Mouse (Mus musculus) right cerebral cortex, adult 2 months (tissue): ENCODE measurements around the gene Suz12.

Source experiments
- DNase-seq, 2 experiments: peaks; one replicate each; pipeline ENCODE4 v3.0.0; 2021 to 2022; ENCODE audit warnings: low spot score in 2 of 2

Suz12 gene

DNA sequence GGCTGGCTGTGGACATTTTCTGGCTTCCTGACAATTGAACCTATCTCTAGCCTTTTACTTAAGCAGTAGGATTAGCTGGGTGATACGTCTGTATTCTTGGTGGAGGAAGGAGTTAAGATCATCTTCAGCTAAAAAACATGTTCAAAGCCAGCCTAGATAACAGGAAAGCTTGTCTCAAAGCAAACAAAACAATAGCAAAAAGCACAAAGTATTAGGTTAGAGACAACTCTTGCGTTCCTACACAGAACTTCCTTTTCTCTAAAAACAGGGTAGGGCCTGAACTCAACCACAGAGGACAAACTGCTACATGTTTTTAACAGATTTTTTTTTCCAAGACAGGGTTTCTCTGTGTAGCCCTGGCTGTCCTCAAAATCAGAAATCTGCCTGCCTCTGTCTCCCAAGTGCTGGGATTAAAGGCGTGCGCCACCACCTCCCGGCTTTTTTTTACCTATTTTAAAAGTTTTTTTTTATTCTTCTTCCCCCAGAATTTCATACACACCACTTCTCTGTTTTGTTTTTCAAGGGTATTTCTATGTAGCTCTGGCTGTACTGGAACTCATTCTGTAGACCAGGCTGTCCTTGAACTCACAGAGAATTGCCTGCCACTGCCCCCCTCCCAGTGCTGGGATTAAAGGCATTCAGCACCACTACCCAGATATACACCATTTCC, 82.8 kb downstream of the Suz12 start:
- DNase-seq, result no peak

DNA sequence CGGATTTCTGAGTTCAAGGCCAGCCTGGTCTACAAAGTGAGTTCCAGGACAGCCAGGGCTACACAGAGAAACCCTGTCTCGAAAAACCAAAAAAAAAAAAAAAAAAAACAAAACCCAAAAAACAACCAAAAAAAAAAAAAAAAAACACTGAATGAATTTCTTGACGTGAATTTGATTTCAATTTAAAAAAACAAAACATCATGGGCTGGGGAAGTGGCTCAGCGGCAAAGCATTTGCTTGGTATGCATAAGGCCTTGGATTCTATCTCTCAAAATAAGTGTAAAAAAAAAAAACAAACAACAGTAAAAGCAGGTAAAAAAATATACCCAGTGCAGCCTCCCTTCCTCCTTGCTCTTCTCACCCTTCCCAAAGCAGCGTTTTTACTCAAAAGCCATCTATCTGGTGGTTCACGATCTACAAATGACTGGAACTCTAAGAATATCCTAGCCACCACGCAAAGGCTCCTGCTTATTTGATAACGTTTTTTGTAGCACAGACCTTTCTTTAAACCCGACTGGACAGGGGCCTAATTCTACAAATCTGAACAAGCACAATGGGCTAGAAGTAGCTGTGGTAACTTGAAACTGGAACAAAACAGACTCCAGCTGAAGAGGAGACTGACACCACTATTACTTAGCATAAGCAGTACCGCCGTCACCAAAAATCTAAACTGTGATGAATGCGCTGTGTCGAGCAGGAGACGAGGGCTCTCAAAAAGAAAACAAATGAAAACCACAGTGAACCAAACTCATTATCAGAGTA, 85.1 kb downstream of the Suz12 start:
- no peak for DNase-seq

DNA sequence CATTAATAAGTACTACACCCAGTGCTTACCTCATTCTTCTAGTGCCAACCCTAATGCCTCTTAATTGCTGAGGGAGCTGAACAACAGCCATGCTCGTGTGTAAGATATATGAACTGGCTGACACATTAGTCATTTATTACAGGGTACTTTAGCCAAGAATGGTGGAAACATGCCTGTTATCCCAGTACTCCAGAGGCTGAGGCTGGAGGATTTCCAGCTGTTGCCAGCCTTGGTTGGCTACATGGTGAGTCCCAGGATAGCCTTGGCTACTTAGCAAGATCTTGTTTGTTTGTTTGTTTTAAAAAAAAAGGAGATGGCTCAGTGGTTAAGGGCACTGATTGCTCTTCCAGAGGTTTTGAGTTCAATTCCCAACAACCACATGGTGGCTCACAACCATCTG, 85.9 kb downstream of the Suz12 start:
- no peak for DNase-seq

DNA sequence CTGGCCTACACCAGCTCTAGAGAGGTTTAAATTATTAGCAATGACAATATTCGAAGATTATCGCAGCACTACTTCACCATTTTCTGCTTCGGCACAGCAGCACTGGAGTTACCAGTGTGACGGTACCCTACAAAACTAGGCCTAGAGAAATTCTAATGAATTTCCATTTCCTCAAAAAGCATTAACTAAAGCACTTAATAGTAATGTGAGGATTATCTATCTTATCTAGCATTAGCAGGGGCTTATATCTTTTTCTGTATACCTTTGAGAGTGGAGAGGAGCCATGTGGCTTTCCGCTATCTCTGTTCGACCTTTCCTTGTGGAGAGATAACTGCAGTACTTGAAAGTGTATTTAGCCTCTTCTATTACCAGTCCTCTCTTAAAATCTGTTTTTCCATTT, 86.8 kb downstream of the Suz12 start:
- DNase-seq, result no peak

DNA sequence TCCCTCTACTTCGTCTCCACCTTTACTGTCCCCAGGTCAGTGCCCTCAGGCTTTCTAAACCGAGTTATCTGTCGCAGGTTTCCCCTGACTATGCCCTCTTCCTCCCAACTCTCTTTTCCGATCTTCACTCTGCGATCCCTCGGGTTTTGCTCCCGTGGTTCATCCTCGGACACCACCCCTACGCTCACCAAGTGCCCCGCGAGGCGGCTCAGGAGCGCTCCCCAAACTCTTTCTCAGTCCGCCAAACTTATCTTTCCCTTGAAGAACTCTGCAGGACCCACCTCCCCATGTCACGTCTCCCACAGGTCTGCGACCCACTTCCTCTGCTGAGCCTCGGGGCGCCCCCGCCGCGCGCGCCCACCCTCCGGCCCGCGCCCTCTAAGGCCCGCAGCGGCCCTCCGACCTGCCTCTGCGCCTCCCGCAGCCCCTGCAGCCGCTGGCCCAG, 87.5 kb downstream of the Suz12 start:
- no peak for DNase-seq

DNA sequence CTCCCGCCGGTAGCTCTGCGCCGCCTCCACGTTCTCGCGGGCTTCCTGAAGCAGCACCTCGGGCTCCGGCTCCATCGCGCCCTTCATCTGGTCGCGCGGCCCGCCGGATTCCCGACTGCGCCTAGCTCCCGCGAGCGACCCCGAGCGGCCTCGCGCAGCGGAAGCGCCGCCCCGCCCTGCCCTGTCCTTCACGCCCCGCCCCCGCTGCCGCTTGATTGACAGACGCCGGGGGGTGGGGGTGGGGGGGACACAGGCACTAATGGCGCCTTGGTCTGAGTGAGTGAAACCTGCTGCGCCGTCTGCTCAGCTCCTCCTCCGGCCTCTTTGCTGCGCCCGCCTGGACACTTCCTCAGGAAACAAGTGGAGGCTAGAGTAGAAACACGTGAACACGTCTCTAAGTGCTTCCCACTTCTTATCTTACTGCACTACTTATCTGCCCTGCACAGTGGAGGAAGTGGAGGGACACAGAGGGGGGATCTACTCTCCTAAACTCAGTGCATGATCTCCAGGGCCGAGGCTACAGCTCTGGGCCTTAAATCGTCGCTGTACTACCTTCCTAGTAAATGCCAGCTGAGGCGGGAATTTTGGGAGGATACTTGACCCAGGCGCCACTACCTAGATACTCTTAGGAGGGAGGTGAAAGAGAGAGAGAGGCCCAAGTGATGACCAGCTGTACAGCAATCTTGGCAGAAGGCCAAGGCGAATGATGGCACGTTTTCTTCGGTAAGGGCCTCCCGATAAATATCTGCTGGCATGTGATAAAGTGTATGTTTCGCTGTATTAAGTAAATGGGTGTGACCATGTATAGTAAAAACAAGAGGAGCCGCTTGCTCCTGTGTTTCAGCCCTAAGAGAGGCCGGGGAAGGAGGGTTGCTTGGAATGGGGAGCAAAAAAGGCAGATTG, 88.2 kb downstream of the Suz12 start, which contains the start of gene Crlf3:
Gene Crlf3, minus strand, starts transcription at position 166 of the 903 bp plus-strand sequence.
- peak; percentile 77 to 87 for DNase-seq

DNA sequence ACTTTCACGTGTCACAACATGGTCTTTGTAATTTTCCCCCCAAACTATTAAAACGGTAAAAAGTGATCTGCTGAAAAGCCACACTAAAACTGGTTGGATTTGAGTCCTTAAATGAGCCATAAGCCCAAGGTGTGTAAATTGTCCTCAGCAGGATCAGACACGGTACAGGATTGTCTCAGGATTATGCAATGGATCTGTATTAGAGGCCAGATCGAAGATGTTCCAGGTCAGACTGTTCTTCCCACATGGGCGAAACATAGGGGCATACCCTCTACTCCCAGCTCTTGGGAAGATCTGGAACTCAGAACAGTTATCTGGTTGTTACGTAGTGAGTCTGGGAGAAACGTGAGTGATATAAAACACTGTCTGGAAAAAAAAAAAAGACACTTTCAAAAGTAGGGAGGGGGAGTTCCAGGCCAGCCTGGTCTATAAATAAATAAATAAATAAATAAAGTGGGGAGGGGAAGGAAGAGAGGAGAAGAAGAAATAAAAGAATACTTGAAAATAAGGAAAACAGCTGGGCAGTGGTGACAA, 88.9 kb downstream of the Suz12 start:
- DNase-seq, result no peak
